Mouse (Mus musculus) cortical plate, adult 2 months (tissue): ENCODE measurements at regions not wholly inside any gene's neighbourhood (a gene's known extent, or its start where the extent isn't known, plus 50 kb on each side); places are given as distances from the start of the nearest gene placed in this dataset.

ENCODE experiments used
- H3K27ac ChIP-seq: fragments of 200-500 bp; 2 replicates; pipeline ENCODE4 v1.5.1; 2012; ENCODE audit warnings: low read length, control low read depth, inconsistent platforms; ENCODE audit not compliant: insufficient read depth
- H3K4me1 ChIP-seq: fragments of 200-500 bp; 2 replicates; pipeline ENCODE4 v1.6.1; 2011; ENCODE audit warnings: low read length; ENCODE audit not compliant: control insufficient read depth, insufficient read depth
- H3K4me3 ChIP-seq: fragments of 200-500 bp; 2 replicates; pipeline ENCODE4 v1.5.1; 2011; ENCODE audit warnings: mild to moderate bottlenecking, low read length, control low read depth; ENCODE audit not compliant: insufficient read depth
- CTCF ChIP-seq: fragments of 200-500 bp; IDR thresholded peaks from 2 replicates; pipeline ENCODE4 v1.5.1; 2011; ENCODE audit warnings: mild to moderate bottlenecking, control low read depth, low read length; ENCODE audit not compliant: insufficient read depth; ENCODE audit errors: extremely low read depth
- POLR2A ChIP-seq: fragments of 200-500 bp; IDR thresholded peaks from 2 replicates; pipeline ENCODE4 v1.6.1; 2011; ENCODE audit warnings: mild to moderate bottlenecking, low read length, control low read depth; ENCODE audit not compliant: insufficient read depth; ENCODE audit errors: extremely low read depth

- TF ChIP-seq POLR2A (no peak), CTCF (no peak)
- H3K4me3 ChIP-seq: no peak overlapping the region
- H3K27ac ChIP-seq: no peak overlapping the region
- no peaks in the 10 kb centered on the region for H3K4me1 ChIP-seq
These were observed 201.7 kb downstream of the Spry2 start for GRCm38 (mm10) chr14:105694969-105695368.

GRCm38 (mm10) chr14:105693713-105694112, 202.9 kb downstream of the Spry2 start:
- TF ChIP-seq CTCF: no peak
- TF ChIP-seq POLR2A: no peak

GRCm38 (mm10) chr14:105684826-105685465, 211.7 kb downstream of the Spry2 start:
- H3K27ac ChIP-seq: no peak overlapping the region
- H3K4me1 ChIP-seq: no peaks in the 10 kb centered on the region
- TF ChIP-seq POLR2A (no peak), CTCF (no peak)
- no peak overlapping the region for H3K4me3 ChIP-seq

More at GRCm38 (mm10) chr14:105693713-105694112, 202.9 kb downstream of the Spry2 start:
- Histone ChIP-seq H3K27ac (no peak overlapping the region), H3K4me1 (no peaks in the 10 kb centered on the region), H3K4me3 (no peak overlapping the region)

- Histone ChIP-seq H3K4me1 (no peaks in the 10 kb centered on the region), H3K4me3 (no peak overlapping the region), H3K27ac (no peak overlapping the region)
- no peak for TF ChIP-seq POLR2A
- TF ChIP-seq CTCF: no peak
These were observed 212.3 kb downstream of the Spry2 start for GRCm38 (mm10) chr14:105684329-105684728.

- H3K4me1 ChIP-seq: peaks cover 8% of the 10 kb centered on the region; the same call in 1 of the 2 replicates
- TF ChIP-seq CTCF: no peak
- no peak for TF ChIP-seq POLR2A
- no peak overlapping the region for H3K4me3 ChIP-seq
- no peak overlapping the region for H3K27ac ChIP-seq
These were observed 220.0 kb downstream of the Spry2 start for GRCm38 (mm10) chr14:105676646-105676930.

- Histone ChIP-seq H3K4me1 (peaks cover 8% of the 10 kb centered on the region; the same call in 1 of the 2 replicates), H3K27ac (no peak overlapping the region), H3K4me3 (no peak overlapping the region)
- TF ChIP-seq POLR2A (no peak), CTCF (no peak)
These were observed 220.6 kb downstream of the Spry2 start for GRCm38 (mm10) chr14:105675801-105676645.

- H3K4me3 ChIP-seq: no peak overlapping the region
- TF ChIP-seq POLR2A (no peak), CTCF (no peak)
- peak overlapping the region; percentile 36 for H3K27ac ChIP-seq
These were observed 221.6 kb downstream of the Spry2 start for GRCm38 (mm10) chr14:105675006-105675405.

GRCm38 (mm10) chr14:105668969-105669368, 227.7 kb downstream of the Spry2 start:
- Histone ChIP-seq H3K4me1 (peaks cover 4% of the 10 kb centered on the region), H3K4me3 (no peak overlapping the region), H3K27ac (no peak overlapping the region; the same call in 1 of the 2 replicates)
- TF ChIP-seq POLR2A (peak; percentile 80), CTCF (no peak)

More at GRCm38 (mm10) chr14:105675006-105675405, 221.6 kb downstream of the Spry2 start:
- peaks cover 8% of the 10 kb centered on the region; the same call in 1 of the 2 replicates for H3K4me1 ChIP-seq

GRCm38 (mm10) chr14:105664671-105665198, 231.9 kb downstream of the Spry2 start:
- TF ChIP-seq POLR2A: no peak
- no peak for TF ChIP-seq CTCF
- H3K4me1 ChIP-seq: peaks cover 4% of the 10 kb centered on the region
- H3K4me3 ChIP-seq: no peak overlapping the region
- H3K27ac ChIP-seq: no peak overlapping the region
